Mouse (Mus musculus) ovary, adult 18-20 months (tissue): ENCODE data around the gene Mrpl10.

ENCODE experiments used
- DNase-seq: peaks from one replicate; pipeline ENCODE4 v3.0.0; 2022; ENCODE audit warnings: low spot score, mixed read lengths

Gene Mrpl10

DNA sequence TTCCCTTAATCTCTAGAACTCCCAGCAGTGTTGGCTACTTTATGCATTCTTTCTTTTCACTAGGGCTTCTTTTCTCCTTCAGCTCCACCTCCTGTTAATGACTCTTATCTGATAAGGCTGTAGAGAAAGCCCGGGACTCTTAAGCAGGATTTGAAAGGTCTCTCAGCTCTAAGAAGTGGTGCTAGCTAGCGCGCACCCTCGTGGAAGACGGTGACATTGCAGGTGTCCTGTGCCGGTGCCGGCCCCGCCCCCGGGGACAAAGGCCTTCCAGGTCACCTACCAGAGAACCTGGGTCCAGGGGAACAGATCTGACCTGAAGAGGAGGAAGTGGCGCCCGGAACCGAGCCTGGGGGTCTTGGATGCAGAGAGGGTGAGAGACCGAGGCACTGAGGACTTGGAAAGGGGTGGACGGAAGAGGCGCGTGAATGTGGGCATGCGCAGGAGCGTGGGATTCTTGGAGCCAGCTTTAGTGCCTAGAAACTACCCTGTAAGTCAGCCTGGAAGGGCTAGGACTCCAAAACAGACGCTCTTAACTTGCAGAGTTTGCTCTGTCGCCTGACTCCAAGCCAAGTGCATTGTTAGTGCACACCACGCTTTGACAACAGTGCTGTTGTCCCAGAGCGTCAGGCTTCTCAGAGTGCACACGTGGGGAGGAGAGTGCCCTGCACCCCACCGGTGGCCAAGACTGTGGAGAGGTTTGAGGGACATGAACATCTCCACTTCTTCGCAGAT, 11.5 kb upstream of the Mrpl10 start, which contains the start of gene Scrn2:
TSS of gene Scrn2 (plus strand) at position 253 of the 732 bp plus-strand sequence.
- peak; percentile 59 for DNase-seq

DNA sequence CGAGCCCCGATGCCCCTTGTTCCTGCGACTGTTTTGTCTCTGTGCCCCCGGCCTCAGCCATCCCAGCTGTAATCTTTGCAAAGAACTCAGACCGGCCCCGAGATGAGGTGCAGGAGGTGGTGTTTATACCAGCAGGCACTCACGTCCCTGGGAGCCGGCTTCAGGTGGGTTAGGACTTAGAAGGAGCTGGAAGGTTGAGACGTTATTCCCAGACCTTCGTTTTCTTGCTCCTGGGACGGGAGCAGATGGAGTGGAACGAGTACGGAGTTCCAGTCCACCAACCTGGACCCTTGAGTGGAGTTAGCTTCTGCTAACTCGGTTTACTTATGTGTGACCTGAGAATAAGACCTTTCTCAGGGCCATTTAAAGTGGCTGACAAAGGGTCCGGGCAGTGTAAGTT, 10.9 kb upstream of the Mrpl10 start:
- DNase-seq: no peak

DNA sequence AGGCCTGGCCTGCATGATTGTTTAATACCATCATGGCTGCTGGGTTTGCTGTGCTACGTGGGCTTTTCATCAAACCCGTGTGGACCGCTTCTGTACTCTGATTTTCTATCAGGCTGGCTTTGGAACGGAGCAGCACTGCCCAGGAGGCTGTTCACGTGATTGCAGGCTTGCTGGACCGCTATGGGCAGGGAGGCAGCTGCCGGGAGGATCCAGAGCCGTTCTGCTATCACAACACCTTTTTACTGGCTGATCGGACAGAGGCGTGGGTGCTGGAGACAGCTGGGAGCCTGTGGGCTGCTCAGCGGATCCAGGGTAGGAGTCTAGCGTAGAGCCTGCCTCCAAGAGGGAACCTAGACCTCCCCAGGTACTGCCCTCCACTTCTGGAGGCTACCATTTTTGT, 9.4 kb upstream of the Mrpl10 start:
- no peak for DNase-seq

DNA sequence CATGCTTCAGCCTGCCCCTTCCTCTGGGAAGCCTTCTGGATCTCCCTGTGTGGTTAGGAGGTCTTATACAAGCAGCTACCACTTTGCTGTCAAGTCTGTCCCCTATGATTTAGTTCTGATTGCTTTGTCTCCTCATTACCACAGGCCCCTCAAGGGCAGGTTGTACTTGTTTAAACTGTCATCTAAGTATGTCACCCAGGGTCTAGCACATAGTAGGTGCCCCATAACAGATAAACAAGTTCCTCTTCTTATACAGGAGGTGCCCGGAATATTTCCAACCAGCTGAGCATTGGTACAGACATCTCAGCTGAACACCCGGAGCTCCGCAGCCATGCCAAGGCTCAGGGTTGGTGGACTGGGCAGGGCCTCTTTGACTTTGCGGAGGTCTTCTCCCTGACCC, 8.9 kb upstream of the Mrpl10 start:
- DNase-seq: no peak

DNA sequence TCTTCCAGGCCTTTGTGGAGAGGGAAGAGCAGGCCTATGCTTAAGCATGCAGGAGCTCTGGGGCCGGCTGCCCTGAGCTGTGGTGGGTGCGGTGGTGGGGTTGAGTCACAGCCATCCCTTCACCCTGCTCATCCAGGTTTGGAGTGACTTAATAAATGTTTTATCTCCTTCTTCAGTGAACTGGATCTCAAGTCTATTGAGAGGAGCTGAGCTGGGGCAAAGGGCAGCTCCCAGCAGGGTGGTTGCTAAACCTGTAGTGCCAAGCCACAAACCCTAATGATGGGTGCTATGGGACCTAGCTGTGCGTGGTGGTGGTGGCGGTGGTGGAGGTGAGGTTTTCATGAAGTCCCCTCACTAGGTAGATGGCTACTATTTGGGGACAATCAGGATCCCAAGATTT, 7.6 kb upstream of the Mrpl10 start:
- DNase-seq: no peak

DNA sequence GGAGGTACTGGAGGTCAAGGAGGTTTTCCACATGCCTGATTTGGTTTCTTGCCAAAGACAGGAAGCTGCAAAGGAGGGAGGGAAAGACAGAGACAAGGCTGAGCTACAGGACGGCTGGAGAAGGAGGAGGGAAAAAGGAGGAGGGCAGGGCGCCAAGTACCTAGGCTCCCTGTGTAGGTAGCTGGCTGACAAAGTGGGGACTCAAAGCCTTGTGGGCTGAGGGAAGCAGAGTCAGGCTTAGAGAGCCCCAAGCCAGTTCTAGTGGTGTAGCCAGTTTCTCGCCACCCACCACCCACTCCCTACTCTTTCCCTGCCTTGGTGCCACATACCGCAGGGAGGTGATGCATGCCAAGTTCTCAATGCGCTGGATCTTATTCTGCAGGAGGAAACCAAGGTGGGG, 5.2 kb upstream of the Mrpl10 start:
- no peak for DNase-seq

DNA sequence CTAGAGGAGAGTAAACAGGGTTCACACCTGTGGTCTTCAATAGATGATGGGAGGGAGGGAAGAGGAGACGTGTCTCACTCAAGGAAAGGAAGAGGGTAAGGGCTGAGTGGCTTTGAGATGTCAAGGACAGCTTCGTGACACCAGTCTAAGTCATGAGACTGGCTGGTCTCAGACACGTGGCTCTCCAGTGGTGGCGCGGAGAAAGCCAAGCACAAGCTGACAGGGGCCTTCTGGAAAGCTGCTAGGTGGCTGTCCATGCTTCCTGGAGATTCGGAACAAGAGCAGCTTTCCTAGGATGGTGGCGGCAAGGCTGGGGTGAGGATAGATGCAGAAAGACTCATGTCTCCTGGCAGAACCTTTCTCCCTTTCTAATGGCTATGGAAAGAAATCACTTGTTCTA, 2.5 kb upstream of the Mrpl10 start:
- no peak for DNase-seq

DNA sequence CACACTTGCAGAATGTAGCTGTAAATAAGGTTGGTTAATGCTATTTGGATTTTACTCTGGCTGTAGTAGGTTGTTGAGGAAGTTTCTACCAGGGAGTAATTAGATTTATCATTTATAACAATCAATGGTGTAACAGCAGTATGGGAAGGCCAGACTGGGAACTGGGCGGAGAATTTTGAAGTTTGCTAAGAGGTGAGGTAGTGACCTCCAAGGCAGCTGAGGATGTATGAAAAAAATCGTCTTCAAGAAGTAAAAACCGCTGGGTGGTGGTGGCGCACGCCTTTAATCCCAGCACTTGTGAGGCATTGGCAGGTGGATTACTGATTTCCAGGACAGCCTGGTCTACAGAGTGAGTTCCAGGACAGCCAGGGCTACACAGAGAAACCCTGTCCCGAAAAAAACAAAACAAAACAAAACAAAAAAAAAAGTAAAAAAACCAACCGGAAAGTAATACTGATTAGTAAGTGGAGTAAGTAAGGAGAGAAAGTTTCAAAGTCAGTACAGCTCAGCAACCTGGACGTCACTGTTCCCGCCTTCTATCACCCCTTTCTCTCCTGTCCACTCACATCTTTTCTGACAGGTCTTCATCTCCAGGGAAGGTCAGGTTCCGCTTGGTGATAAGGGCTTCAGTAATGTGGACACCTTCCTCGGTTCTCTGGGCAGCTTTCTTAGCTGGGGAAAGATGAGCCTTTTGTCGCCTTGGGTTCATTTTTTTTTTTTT, 899 bp upstream of the Mrpl10 start:
- no peak for DNase-seq

DNA sequence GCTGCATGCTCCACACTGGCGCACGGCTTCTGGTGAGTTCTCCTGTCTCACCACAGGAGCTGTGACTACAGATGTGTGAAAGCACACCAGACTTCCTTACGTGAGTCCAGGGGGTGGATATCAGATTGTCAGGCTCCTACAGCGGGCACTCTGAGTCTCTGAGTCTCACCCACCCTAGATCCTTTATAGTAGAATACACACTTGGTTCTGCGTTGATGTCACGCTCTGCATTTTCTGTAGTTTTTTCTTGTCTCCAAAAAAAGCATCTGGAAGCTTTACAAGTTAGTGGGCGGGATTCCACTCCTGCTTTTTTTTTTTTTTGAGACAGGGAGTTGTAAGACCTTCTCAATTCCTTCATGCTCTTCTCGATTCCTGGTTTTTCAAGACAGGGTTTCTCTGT, 3.5 kb downstream of the Mrpl10 start:
- no peak for DNase-seq

DNA sequence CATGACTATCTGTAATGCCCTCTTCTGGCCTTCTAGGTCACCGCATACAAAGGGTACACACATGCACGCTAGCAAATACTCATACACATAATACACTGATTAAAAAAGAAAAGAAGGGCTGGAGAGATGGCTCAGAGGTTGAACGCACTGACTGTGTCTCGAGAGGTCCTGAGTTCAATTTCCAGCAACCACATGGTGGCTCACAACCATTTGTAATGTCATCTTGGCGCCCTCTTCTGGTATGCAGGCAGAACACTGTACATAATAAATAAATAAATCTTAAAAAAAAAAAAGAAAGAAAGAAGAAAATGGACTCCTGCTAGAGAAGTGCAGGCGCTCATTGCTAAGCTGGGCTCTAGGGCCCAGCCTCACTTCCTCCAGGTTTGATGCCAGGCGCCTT, 4.5 kb downstream of the Mrpl10 start:
- DNase-seq: no peak

DNA sequence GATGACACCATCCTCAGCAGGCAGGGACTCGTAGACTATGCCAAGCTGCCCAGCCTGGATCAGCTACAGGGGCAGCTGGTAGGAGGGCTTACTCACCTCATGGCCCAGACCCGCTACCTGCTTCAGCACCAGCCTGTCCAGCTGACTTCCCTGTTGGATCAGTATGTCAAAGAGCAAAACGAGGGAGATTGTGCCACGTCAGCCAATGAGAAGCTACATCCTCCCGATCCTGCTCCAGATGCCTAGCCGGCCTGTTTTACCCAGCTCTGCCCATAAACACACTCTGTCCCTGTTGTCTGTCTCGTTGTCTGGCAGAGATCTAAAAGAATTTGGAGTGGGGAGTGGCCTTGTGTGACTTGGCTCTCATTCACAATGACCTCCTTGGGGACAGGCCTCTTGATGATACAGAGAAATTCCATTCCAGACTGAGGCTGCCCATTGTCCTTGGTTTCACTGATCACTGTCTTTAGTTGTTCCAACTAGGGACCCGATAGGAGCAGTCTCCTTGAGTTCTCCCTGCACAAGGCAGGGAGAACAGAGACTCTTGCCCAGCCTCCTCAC, 6.8 kb downstream of the Mrpl10 start:
- DNase-seq: peak; percentile 62

DNA sequence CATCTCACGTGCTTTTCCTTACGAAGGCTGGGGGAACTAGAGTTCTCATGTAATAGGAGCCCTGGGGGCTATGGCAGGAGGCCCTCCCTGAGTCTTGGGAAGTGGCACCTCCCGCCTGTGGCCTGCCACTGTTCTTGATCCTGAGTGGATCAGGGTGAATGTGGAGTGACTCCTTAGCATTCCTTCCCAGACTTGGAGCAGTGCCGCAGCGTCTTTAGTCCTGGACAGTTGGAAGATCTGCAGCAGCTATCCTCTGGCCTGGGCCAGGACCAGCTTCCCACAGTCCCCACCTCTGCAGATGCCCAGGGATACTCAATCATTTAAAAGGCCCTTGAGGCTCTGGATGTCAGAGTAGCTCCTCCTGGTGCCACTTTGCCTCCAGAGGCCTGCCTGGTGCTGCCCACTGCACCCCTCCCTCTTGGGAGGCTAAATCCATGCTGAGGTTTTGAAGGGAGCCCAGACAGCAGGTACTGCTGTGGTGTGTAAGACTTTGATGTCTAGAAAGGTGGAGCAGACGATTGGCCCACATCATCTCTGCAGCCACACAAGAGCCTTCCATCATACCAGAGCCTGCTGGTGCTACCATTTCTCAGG, 8.2 kb downstream of the Mrpl10 start:
- DNase-seq: no peak

DNA sequence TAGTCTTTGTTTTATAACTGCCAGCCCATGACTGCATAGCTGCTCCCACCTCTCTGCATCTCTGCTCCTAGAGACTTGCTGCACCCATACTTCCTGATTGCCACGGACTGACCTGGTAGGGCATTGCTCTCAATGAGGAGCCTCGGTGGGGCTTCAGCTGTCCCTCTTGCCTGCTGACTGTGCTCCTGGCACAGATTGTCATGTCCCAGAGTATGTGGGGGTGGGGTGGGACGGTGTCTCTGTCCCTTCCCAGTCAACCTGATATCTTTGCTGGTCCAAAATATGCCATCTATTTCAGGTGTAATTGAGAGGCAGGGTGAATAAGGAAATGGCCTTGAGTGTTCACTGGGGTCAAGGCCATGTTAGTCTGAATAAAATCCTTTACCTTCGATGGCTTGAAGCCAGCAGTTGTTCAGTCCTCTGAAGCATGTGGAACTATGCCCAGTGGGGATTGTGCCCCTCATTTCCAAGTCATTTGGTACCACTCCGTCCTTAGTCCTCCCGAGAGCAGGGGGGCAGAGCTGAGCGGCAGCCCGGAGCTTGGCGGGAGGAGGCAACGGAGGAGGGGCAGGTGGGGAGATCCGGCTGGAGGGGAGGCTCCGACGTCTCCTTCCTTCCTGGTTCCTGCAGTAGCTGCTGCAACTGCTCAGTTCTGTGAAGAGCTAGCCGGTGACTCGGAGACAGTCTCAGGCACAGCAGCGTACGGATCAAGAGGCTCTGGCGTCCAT, 9.0 kb downstream of the Mrpl10 start, which contains the start of gene Osbpl7:
TSS of gene Osbpl7 (plus strand) at position 413 of the 728 bp plus-strand sequence.
- DNase-seq: peak; percentile 75

DNA sequence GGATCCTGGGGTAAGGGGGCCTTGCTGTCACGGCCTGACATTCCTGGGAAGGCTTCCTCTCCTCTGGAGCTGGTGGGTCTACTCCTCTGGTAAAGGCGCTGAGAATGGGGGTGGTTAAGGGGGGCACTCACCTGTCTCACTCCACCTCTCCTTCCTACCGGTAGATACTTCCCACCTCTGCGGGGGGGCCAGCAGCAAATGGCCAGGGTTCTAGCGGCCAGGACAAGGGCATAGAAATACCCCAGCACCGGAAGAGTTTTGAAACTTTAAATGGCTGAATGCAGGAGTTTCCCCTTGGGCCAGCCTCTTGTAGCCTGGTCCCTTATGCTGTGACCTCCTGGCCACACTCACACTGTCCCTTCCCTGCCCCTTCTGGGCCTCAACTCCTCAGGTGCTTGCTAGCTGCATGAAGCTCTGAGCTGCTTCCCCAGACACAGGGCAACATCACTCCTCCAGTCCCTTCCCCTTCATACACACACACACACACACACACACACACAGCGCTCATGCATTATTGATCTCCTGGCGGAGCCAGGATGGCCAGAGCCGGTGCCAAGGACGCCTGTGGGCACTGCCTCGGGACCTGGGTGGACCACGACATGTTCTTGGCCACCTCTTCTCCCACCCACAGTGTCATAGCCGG, 9.7 kb downstream of the Mrpl10 start:
- no peak for DNase-seq

DNA sequence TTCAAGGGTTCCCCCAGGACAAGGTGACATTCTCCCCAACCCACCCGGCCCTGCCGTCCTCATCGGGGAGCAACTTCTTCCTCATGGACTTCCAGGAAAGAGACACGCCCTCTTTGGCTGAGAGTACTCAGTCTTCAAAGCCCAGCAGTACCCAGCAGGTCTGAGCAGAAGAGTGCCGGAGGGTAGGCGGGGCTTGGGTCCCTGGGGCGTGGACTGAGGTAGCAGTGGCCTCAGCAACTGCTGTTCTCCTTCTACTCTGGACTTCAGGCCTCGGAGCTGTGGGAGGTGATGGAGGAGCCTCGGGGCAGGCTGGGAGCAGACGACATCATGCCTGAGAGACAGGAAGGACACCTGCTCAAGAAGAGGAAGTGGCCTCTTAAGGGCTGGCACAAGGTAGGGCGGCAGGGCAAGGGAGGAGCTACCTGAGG, 10.9 kb downstream of the Mrpl10 start:
- no peak for DNase-seq

DNA sequence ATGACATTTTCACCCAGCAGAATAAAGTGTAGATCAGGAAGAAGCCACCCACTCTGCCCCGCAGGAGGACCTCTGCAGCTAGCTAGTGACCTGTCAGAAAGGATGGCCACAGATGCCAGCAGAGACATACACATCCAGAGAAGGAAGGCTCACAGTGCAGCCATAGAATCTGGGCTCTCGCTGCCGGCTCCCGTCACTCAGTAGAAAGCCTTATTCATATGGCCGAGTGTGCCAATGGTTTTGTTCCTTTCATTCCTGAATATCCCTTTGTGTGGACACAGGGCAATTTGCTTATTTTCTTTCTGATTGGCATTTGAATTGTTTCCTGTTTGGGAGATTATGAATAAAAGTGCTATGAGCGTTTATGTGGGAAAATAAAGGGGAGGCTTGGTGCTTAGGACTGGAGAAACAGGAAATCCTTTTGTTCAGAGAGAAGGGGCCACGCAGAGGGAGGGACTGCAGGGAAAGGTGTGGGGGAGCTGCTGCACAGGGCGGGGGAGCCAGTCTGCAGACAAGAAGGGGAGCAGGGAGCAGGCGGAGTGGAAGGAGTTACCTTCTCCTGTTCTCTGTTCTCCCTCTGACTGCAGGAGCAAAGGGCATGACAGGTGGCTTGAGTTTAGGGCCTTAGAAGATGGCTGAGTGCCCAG, 22.0 kb downstream of the Mrpl10 start:
- DNase-seq: no peak

DNA sequence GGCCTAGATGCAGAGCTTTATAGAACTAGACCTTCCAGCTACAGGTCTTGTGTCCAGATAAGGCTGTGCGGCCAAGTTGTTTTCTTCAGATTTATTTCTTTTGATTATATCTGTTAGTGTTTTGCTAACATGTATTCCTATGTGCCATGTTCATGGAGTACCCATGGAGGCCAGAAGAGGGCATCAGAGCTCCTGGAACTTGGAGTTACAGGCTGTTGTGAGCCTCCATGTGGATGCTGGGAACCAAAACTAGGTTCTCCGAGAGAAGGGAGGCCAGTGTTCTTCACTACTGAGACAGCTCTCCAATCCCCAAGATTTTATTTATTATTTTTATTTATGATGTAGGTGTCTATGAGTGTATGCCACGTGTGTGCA, 22.5 kb downstream of the Mrpl10 start:
- no peak for DNase-seq

DNA sequence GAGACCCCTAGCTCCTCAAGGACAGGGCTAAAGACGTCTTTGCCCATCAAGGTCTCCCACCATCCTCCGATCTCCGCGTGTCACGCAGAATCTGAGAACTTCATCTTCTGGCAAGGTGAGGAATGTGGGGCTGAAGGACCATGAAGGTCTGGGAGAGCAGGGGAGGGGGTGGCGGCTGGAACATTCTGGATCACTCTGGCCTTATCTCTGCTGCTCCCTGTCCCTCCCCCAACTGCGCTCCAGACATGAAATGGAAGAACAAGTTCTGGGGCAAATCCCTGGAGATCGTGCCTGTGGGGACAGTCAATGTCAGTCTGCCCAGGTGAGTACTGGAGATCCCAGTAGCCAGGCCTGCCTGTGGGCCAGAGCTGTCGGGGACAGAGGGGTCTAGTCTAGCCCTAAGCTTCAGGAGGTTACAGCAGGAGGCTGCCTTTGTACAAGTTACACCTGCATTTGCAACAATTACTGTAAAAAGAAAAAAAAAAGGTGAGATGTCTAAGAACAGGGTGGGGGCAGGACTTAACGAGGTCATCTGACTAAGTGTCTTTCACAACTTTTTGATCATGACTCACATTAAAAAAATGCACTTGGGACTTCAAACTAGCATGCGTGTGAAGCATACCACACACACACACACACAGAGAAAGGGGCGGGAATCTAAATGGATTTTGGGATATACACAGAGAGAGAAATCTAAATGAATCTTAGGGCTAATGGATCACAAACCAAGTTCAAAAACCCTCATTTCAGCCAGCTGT, 24.4 kb downstream of the Mrpl10 start:
- no peak for DNase-seq

DNA sequence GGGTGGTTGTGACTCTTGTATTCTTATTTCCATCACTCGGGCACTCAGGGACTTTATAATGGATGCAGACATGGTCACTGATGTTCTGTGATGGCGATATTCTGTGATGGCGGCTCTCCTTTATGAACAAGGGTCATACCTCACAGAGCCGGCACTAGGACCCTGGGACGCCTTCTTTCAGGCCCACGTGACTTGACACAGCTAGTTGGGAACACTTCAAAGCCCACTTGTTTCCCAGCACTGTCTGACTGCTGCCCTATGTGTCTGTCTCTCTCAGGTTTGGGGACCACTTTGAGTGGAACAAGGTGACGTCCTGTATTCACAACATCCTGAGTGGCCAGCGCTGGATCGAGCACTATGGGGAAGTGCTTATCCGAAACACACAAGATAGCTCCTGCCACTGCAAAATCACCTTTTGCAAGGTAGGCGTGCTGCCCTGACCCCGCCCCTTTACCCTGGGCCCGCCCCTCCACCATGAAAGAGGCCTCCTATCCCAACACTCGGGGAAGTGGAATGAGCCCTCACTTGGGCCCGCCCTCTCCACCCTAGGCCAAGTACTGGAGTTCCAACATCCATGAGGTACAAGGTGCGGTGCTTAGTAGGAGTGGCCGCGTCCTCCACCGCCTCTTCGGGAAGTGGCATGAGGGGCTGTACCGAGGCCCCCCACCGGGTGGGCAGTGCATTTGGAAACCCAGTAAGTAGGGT, 25.4 kb downstream of the Mrpl10 start:
- DNase-seq: no peak

DNA sequence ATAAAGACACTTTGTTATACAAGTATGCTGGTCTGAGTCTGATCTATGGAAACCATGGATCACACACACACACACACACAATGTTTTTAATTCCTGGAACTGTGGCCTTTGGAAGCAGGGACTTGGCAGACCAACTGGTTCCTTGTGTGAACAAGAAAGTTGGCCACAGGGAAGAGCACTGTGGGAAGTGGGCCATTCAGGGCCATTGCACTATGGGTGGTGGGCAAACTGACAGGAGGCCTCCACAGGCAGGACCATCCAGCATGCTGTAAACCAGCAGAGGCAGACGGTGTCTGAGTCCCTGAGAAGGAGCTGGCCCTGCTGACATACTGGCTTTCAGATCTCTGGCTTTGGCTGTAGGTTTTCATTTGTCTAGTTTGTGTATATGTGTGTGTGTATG, 28.0 kb downstream of the Mrpl10 start:
- DNase-seq: no peak
